Mouse (Mus musculus) heart, postnatal 14 days (tissue): Measurements from ENCODE around the gene Pom121l2. TPM values are rescaled to one million over a fixed set of nuclear protein-coding genes. Genes with fewer than 3 reads are reported as not detected.

ENCODE experiments used
- DNase-seq, 2 experiments: peaks; one replicate each; pipeline ENCODE4 v3.0.0; 2021 to 2022
- intact Hi-C: fragments of 180-260 bp; cut with DNase I; formaldehyde crosslinking; loops from one replicate; pipeline ENCODE4 v1.15.1; 2025
- long read RNA-seq, 2 experiments: library from polyadenylated mRNA; stranded (forward); transcript quantifications; one replicate each; pipeline ENCODE4 v2.0.0; 2021
- total RNA-seq, 2 experiments: library from RNA; stranded (reverse); gene quantifications; 2 replicates each; pipeline ENCODE4 v1.2.3; 2021

Pom121l2 gene
- not detected for total RNA-seq
- long read RNA-seq, experiment 1: 0 reads
- long read RNA-seq, experiment 2: 0 reads

DNA sequence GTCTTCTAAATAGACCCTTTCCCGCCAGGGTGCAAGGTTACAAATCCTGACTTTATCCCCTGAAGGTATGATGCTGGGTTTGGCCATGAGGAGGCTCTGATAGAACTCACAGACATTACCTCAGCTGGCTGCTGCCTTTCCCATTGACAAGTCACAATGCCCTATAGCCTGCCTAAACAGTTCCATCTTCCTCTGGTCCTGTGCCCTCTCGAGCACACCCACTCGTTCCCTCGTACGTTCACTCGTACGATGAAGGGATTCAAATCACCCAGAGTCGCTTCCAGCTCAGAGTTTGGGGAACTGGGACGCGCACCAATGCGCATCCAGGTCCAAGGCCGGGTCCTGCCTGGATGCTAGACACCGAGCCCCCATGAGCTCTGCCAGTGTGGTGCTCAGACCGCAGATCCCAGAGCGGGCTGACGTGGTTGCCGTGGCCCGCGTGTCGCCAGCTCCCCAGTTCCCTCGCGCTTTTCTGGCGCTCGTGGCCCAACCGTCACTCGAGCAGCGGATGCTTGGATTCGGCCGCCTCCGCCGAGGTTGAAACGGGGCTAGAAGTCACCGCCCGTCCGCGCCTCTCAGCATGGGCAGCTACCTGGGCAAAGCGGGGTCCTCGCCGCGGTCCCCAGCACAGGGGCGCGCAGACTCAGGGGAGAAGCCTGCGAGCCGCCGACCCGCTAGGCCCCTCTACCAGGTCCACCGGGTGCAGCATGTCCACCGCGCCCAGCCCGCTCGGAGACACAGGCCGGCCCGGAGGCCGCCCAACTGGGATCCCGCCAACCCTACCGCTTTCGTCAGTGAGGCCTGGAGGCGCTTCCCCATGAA, at the start of gene Pom121l2:
Gene Pom121l2 (plus strand): TSS at position 214 of the 822 bp plus-strand sequence.
- intact Hi-C loops: no loop called here
- peak; percentile 66 to 75 for DNase-seq

DNA sequence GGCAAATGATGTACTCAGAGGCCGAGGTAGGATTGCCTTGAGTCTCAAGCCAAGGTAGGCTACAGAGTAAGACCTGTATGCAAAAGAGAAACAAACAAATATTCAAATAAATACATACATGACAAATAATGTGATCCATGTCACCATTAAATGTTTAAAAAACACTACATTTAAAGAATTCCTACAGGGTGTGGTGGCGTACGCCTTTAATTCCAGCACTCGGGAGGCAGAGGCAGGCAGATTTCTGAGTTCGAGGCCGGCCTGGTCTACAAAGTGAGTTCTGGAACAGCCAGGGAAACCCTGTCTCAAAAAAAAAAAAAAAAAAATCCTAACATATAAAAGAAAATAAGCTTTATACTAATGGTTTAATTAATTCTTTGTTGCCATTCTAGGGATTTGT, 49.3 kb upstream of the Pom121l2 start:
- intact Hi-C loops: loop anchor here (10.0 kb wide), 1 partner anchor 217 kb away; the partner anchor contains the start of genes Hist1h2ai, Hist1h2bl and Hist1h3h
- no peak for DNase-seq

DNA sequence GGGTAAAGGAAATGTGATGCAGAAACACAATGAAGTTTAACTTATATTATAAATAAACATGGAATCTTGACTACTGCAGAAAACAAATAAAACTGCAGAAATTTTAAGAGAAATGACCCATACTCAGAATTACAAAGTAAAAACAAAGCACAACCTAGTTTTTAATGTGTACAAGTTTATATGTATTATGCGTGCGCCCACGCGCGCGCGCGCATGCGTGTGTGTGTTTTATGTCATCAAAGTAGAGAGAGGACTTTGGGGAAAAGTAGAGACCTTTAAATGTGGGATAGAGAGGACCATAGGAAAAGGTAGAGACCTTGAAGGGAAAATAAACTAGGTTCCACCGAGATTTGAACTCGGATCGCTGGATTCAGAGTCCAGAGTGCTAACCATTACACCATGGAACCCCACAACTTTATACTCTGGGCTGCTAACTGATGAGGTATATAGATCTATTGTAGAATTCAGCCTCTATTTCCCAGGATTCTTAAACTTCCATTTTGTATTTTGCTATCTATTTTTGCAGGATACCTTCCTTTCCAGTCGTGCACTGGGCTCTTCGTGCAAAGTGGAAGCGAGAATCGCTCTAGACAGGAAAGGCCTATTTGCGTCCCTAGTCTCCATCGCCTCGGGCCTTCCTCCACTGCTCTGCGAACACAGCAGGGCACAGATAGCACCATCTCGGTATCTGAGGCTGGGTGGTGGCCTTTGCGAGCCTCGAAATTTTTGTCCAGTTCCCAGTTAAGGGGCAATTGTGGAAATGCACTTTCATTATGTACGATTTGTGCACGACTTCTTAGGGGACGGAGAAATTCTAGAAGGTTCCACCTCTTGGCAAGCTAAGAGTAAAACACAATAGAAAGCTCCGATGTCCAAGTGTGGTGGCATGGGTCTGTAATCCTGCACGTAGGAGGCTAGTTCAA, 47.1 kb upstream of the Pom121l2 start:
- DNase-seq: no peak

DNA sequence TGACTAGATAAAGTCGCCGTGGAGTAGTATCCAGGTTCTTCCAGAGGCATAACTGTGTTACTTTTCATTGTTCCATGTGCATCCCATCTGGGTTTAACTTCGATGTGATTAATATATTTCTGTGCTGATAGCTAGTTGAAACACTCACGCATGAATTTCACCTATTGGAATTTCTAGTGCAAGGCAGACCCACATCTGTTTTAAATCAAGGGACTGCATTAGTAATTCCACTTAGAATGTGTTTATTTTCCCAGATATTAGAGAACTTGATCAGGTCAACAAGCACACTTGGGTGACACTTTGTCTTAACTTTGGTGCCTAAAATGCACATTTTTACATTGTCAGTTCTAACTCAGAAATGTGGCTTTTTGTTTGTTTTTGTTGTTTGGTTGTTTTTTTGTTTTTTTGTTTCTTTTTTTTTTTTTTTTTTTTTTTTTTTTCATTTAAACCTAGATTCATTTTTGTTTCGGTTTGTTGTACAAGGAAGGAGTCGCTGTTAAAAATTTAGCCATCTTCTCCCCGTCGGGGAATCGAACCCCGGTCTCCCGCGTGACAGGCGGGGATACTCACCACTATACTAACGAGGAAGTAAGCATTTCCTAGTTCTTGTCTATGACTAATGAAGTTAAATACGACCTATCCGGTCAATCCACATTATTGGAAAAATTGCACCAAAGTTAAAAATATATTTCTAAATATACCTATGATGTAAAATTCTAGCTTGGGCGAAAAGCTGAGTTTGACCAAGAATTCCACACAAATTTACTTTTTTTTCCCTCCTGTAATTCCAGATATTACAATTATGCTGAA, 45.8 kb upstream of the Pom121l2 start:
- intact Hi-C loops: loop anchor here (10.0 kb wide), 1 partner anchor 220 kb away; the partner anchor contains the start of genes Hist1h2ai, Hist1h2bl and Hist1h3h
- DNase-seq: peak; percentile 59 to 64

More for the DNA sequence above, 47.1 kb upstream of the Pom121l2 start:
- intact Hi-C loops: loop anchor here (10.0 kb wide), 1 partner anchor 219 kb away; the partner anchor contains the start of genes Hist1h2ai, Hist1h2bl and Hist1h3h

DNA sequence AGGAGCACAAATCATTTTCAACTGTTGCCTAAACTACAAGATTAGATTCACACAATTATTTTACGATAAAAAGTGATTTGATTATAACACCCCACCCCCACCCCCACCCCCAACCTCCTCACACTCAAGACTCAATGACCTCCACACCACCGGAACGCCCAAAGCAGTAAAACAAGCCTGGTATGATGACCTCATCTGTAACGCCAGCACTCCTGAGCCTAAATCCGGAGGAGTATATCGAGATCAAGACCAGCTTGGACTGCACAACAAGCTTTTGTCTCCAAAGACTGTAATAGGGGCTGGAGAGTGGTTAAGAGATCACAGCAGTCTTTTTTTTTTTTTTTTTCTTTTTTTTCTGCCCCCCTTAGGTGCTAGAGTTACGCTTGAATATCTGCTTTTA, 45.2 kb upstream of the Pom121l2 start:
- no peak for DNase-seq
- intact Hi-C loops: loop anchor here (10.0 kb wide), 1 partner anchor 221 kb away; the partner anchor contains the start of genes Hist1h2ai, Hist1h2bl and Hist1h3h

DNA sequence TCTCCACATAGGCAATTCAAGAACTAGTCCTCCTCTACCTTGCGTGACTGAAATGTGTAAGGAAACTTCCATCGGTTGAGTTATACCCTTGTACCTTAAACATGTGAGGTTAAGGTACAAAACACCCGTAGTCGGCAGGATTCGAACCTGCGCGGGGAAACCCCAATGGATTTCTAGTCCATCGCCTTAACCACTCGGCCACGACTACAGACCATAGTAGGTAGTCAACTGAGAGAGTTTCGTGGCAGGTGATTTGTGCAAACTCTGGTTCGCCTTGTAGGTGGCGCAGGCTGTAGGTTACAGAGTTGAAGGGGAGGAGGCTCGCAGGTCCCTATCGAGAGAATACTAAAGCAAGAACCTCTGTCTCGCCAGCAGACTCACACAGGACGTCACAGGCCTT, 44.0 kb upstream of the Pom121l2 start:
- peak in 1 of 2 experiments; percentile 21 for DNase-seq
- intact Hi-C loops: loop anchor here (10.0 kb wide), 1 partner anchor 222 kb away; the partner anchor contains the start of genes Hist1h2ai, Hist1h2bl and Hist1h3h

DNA sequence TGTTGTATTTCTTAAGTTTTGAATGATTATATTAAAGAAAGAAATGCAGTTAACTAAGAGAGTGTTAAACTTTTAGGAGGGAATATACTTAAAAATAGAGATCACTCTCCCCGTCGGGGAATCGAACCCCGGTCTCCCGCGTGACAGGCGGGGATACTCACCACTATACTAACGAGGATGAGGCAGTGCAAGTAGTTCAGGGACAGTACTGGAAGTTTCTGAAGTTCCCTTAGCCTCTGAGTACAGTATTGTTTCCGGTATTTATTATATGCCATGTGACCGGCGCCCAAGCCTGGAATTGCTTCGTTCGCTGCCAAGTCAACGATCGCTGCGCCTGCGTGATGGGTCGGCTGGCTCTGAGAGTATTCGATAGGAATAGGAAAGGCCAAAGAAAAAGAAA, 40.8 kb upstream of the Pom121l2 start:
- intact Hi-C loops: loop anchor here (5.0 to 10.0 kb wide), 2 partner anchors 1495 to 1577 kb away; no protein-coding TSS in a partner anchor
- peak; percentile 87 to 88 for DNase-seq

DNA sequence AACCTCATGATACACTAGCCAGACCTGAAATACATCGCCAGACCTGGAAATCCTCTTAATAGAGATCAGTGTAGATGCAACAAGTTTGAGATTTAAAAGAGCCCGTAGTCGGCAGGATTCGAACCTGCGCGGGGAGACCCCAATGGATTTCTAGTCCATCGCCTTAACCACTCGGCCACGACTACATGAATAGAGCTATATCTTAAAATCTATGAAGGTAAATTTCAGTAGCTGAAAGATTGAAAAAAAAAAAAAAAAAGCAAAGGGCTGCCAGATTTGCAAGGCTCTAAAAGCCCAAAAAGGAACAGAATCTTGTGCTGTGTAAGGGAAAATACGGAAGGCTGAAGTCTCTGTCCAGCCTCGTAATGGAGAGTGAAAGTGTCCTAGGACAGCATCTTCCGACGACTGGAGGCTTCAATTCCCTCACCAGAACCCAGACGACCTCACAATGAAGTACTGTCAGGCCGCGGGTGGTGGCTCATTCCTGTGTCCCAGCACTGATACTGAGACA, 40.1 kb upstream of the Pom121l2 start:
- intact Hi-C loops: loop anchor here (5.0 to 10.0 kb wide), 2 partner anchors 1494 to 1576 kb away; no protein-coding TSS in a partner anchor
- peak; percentile 81 to 82 for DNase-seq

DNA sequence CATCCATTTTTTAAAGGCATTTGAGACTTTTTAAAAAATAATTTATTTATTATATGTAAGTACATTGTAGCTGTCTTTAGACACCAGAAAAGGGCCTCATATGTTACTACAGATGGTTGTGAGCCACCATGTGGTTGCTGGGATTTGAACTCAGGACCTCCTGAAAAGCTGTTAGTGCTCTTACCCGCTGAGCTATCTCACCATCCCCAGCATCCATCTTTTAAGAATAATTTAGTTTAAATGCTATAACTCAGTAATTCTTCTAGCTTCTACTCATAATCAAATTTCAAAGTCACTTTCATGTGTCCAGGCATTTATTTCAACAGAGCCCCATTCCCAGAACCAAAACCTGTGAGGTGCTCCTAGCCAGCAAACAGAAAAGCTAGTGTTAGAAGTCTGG, 37.4 kb upstream of the Pom121l2 start:
- intact Hi-C loops: loop anchor here (2.0 to 10.0 kb wide), 3 partner anchors 31 to 1574 kb away; no protein-coding TSS in a partner anchor

DNA sequence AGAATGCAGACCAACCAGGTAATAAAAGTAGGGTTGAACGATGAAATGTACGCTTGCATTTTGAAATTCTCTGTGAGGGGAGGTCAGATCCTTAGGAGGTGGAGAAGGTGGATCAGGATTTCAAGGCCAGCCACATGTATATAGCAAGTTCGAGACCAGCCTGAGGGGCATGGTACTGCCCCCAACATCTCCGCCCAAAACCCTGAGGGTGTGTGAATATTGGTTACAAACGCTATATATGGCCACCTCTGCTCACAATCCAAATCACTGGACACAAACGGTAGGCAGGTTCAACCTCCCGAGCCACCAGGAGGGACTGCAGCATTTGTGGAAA, 36.4 kb upstream of the Pom121l2 start:
- intact Hi-C loops: loop anchor here (2.0 to 10.0 kb wide), 3 partner anchors 30 to 1573 kb away; no protein-coding TSS in a partner anchor
- DNase-seq: no peak

More for the DNA sequence above, 37.4 kb upstream of the Pom121l2 start:
- DNase-seq: no peak

DNA sequence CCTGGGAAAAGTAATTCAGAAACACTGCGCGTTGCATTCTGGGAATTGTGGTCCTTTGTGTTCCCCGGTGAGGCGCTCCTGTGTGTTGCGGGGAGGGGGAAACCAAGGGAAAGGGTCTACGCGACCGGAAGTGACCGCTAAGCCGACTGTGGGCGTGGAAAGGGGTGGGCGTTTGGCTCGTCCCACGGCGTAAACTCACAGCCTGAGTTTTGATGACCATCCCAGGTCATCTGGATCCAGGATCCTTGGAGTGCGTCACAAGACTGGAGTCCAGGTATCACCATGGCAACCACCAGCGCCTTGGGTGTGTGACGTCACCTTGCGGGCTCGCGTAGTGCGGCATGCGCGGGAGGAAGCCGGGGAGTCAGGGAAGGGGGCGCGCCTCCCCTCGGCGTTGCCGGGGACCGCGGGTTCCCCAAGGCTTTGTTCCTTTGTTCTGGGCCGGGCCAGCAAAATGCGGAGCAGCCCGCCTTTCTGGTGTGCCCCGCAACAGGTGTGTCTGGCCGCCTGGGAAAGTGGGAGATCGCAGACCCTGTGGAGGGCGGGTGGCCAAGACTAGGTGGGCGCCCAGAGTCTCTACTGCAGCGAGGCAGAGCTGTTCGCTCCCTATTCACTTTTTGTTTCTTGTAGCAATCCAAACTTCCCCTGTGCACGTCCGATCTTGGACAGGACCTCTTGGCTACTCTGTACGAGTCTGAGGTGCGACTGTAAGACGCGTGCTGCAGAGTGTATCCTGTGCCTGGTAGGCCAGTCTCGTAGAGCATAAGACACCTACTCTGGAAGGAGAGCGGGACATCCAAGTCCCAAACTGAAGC, 35.9 kb upstream of the Pom121l2 start, which contains the start of gene Zfp184:
Gene Zfp184 (plus strand): TSS at position 169 of the 815 bp plus-strand sequence.
- intact Hi-C loops: loop anchor here (2.0 to 10.0 kb wide), 4 partner anchors 30 to 1572 kb away; no protein-coding TSS in a partner anchor
- peak; percentile 75 to 83 for DNase-seq

DNA sequence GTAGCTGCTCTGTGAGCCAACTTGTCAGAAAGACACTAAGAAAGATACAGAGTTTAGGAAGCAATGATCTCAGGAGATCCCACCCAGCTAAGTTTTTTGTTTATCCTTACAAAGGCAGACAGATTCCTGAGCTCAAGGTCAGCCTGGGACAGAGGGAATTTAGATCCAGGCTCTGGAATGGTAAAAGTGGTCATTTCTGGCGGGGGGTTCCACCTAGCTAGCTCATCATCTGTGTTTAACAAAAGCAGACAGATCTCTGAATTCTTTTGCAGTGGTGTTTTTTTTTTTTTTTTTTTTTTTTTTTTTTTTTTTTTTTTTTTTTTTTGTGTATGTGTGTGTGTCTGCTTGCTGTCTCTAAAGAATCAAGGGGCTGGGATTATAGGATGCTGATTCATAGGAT, 11.7 kb upstream of the Pom121l2 start:
- intact Hi-C loops: no loop called here
- DNase-seq: no peak

DNA sequence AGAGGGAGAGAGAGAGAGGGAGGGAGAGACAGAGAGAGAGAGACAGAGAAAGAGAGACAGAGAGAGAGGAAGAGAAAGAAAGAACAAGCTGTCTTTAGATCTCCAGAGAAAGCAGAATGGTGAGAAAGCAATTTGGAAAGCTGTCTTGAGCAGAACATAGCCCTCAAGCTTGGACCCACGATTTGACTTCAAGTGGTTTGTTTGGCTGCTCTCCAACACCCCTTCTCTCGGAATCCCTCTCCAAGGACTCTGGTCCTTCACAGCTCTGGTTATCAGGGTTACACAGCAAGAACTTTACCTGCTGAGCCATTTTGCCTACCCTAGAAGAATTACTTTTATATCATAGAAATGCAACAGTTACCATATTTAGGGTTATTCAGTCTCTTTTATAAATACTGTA, 11.2 kb upstream of the Pom121l2 start:
- DNase-seq: no peak
- intact Hi-C loops: no loop called here

DNA sequence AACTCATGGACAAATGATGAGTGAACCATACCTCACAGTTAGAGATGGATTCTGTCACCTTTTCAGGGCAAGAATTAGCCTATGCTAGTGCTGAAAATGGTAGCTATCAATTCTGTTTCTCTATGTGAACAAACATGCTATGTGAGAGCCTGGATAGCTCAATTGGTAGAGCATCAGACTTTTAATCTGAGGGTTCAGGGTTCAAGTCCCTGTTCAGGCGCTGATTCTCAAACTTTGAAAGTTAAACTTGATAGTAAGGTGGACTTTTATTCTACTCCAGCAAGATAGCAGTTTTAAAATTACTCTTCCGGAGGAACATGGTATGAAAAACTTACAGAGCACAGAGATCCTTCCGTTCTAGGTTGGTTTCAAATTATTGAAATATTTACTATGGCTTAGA, 9.4 kb upstream of the Pom121l2 start:
- intact Hi-C loops: no loop called here
- DNase-seq: no peak

DNA sequence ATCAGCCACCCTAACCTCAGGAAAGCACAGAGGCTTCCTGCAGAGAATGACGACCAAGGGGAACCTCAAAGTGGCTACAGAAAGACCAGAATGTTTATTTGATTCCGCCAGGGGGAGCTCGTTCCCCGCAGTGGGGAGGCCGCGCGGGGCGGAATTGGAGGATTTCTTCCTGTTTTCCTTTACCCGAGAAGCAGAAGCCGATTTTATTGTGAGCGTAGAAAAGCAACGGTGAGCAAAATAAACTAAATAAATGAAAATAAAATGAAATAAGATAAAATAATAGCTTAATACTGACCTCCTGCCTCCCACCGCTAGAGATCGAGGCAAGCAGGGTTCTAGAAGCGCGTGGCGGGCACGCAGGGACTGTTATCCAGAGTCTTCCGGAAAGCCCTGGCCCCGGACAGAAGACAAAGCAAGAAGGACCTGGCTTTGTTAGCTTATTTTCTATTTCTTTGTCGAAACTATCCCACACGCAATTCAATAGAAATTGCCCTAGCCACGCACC, 6.7 kb upstream of the Pom121l2 start:
- intact Hi-C loops: loop anchor here (1.0 to 2.0 kb wide), 4 partner anchors 23 to 55 kb away; partner anchors contain the start of gene Zfp184
- peak; percentile 93 to 94 for DNase-seq

DNA sequence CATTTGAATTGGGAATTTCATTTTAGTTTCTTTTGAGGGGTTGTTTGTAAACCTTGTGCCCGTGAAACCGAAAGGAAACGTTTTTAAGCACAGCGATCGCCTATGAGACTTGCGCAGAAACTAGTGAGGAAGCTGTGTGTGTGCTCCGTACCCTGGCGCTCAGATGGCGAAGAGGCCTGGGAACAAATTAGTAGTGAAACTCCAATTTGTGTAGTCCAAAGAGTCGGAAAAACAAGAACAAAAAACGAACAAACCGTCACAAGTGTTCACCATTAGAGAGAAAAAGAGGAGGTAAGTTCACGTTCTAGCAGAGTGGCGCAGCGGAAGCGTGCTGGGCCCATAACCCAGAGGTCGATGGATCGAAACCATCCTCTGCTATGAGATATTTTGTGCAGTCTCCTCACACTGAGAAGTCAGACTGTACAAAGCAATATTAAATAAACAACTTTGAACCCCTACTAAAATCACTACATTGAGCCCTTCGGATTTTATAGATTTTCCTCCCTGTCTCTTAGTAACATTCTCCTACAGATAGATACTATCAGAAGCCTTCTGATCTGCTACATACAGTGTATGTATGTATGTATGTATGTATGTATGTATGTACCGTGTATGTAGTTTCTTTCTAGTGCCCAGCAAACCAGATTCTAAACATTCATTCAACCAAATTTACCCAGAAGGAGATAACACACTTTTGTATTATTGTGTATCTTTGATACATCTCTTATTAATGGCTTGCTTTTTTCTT, 6.1 kb upstream of the Pom121l2 start:
- DNase-seq: peak; percentile 70 to 77
- intact Hi-C loops: loop anchor here (1.0 to 2.0 kb wide), 4 partner anchors 22 to 56 kb away; partner anchors contain the start of gene Zfp184

DNA sequence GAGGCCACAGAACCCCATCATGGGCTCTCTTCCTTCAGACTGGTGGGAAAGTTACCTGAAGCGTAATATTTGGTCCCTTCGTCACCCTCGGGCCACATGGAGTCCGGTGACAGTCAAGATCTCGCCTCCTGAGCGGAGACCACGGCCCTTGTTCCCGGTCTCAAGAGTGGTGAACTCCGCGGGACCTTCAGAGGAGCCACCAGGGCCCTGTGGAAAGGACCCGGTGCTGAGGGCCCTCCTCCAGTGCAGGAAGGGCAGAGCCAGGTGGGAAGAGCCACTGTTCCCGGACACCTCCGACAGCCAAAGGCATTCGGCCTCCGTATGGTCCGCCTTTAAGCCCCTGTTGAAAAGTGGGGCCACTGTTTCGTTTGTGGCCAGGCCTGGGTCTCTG, 804 bp downstream of the Pom121l2 start:
- no peak for DNase-seq

More for the DNA sequence above, 804 bp downstream of the Pom121l2 start:
- intact Hi-C loops: no loop called here
